ENCODE assay signal across 23 mouse cellular contexts in genomic region chr11:30226756-30227155, GRCm38 (mm10).
"Had no signal": no experiment of that assay in that cellular context is flagged by ENCODE, and none has a peak within 500 bp of the region (broad histone marks: within the 10 kb centered on the region; RNA-seq: fewer than 3 reads in every experiment).

No protein-coding gene starts in this region.

- ATAC-seq: liver, embryonic 12.5 days; midbrain, embryonic 13.5 days; midbrain, embryonic 16.5 days had no signal

- H3K4me2 ChIP-seq: limb, embryonic 13.5 days; liver, embryonic 12.5 days; liver, embryonic 15.5 days; lung, embryonic 15.5 days; midbrain, embryonic 13.5 days; neural tube, embryonic 13.5 days; stomach, embryonic 15.5 days had no signal

- H3K4me1 ChIP-seq: limb, embryonic 10.5 days; liver, embryonic 12.5 days had no signal

- H3K4me3 ChIP-seq: limb, embryonic 10.5 days; limb, embryonic 13.5 days; liver, embryonic 12.5 days; liver, embryonic 15.5 days; lung, embryonic 15.5 days; megakaryocyte, embryonic 14.5 days; midbrain, embryonic 10.5 days; midbrain, embryonic 13.5 days; myocyte; neural tube, embryonic 13.5 days; stomach, embryonic 15.5 days had no signal

- H3K36me3 ChIP-seq: limb, embryonic 10.5 days; limb, embryonic 13.5 days; liver, embryonic 12.5 days; liver, embryonic 15.5 days; lung, embryonic 15.5 days; midbrain, embryonic 10.5 days; midbrain, embryonic 13.5 days; neural tube, embryonic 13.5 days; stomach, embryonic 15.5 days had no signal

- H3K9ac ChIP-seq: limb, embryonic 13.5 days; liver, embryonic 12.5 days; liver, embryonic 15.5 days; lung, embryonic 15.5 days; midbrain, embryonic 13.5 days; neural tube, embryonic 13.5 days; stomach, embryonic 15.5 days had no signal

- H3K9me3 ChIP-seq: limb, embryonic 10.5 days; limb, embryonic 13.5 days; liver, embryonic 12.5 days; liver, embryonic 15.5 days; lung, embryonic 15.5 days; megakaryocyte, embryonic 14.5 days; midbrain, embryonic 10.5 days; midbrain, embryonic 13.5 days; neural tube, embryonic 13.5 days; stomach, embryonic 15.5 days had no signal

- H3K27ac ChIP-seq: kidney, postnatal 0 days; limb, embryonic 10.5 days; limb, embryonic 13.5 days; liver, embryonic 12.5 days; liver, embryonic 15.5 days; lung, embryonic 15.5 days; midbrain, embryonic 10.5 days; midbrain, embryonic 13.5 days; neural tube, embryonic 13.5 days; stomach, embryonic 15.5 days had no signal

- H3K27me3 ChIP-seq: limb, embryonic 13.5 days; liver, embryonic 12.5 days; liver, embryonic 15.5 days; lung, embryonic 15.5 days; midbrain, embryonic 13.5 days; neural tube, embryonic 13.5 days; stomach, embryonic 15.5 days had no signal

- DNase-seq: kidney, postnatal 36 days; layer of hippocampus, adult 9-11 months; liver; lung, adult 18-20 months; lung, postnatal 10 days; lung, postnatal 36 days; retina, postnatal 1 day; right cerebral cortex, postnatal 25 days; spleen, adult 18-20 months; thymus, postnatal 25 days had no signal
